ENCODE assay signal across 7 mouse cellular contexts in genomic region chr1:128584716-128585115, GRCm38 (mm10). TPM values are rescaled to one million over a fixed set of nuclear protein-coding genes. Genes with fewer than 3 reads are reported as not detected.
A peak's percentile ranks its signal among the peaks of the same experiment; 100 is the strongest.
DNase-seq lines count a peak whose midpoint lies in the region; ATAC-seq lines count a peak whose summit lies in the region.
"Not testable (repeated sequence)": the region's sequence is repeated elsewhere in the genome, so short reads cannot be mapped to it uniquely, and the experiment has no call there.
"Had no signal": no experiment of that assay in that cellular context is flagged by ENCODE, and none has a peak within 500 bp of the region (broad histone marks: within the 10 kb centered on the region; RNA-seq: fewer than 3 reads in every experiment).

No protein-coding gene starts in this region.

- H3K4me2 ChIP-seq in hindbrain, embryonic 12.5 days (replicated peaks); midbrain, embryonic 11.5 days; midbrain, embryonic 13.5 days (replicated peaks); neural tube, embryonic 13.5 days: not testable (repeated sequence)

- not testable (repeated sequence) for H3K4me3 ChIP-seq in hindbrain, embryonic 10.5 days; hindbrain, embryonic 12.5 days; midbrain, embryonic 11.5 days (ENCODE audit: low read depth, low read length); midbrain, embryonic 13.5 days (replicated peaks); neural tube, embryonic 13.5 days

- H3K9ac ChIP-seq in hindbrain, embryonic 12.5 days; midbrain, embryonic 11.5 days (ENCODE audit: low read length); midbrain, embryonic 13.5 days (replicated peaks); neural tube, embryonic 13.5 days: not testable (repeated sequence)

- H3K4me1 ChIP-seq in hindbrain, embryonic 10.5 days (replicated peaks), result peaks cover 64% of the 10 kb centered on the region
- peaks cover 38% of the 10 kb centered on the region for H3K4me1 ChIP-seq in hindbrain, embryonic 12.5 days
- H3K4me1 ChIP-seq in midbrain, embryonic 11.5 days (ENCODE audit: control insufficient read depth, insufficient read depth, low read length), result peaks cover 44% of the 10 kb centered on the region
- peaks cover 56% of the 10 kb centered on the region for H3K4me1 ChIP-seq in midbrain, embryonic 13.5 days (replicated peaks)
- peaks cover 43% of the 10 kb centered on the region for H3K4me1 ChIP-seq in neural tube, embryonic 13.5 days (replicated peaks)

- ATAC-seq in hindbrain, embryonic 12.5 days (ENCODE audit: low FRiP score); midbrain, embryonic 11.5 days (ENCODE audit: low FRiP score); midbrain, embryonic 13.5 days; neural tube, embryonic 13.5 days (ENCODE audit: low read depth): not testable (repeated sequence)

- not testable (repeated sequence) for H3K27me3 ChIP-seq in hindbrain, embryonic 10.5 days (ENCODE audit: insufficient read depth, poor library complexity, severe bottlenecking); hindbrain, embryonic 12.5 days; midbrain, embryonic 11.5 days (ENCODE audit: control insufficient read depth, insufficient read depth, low read length); midbrain, embryonic 13.5 days; neural tube, embryonic 13.5 days

- H3K9me3 ChIP-seq in hindbrain, embryonic 10.5 days; hindbrain, embryonic 12.5 days (replicated peaks); midbrain, embryonic 11.5 days (ENCODE audit: control insufficient read depth, low read length); midbrain, embryonic 13.5 days; neural tube, embryonic 13.5 days: not testable (repeated sequence)

- H3K27ac ChIP-seq in hindbrain, embryonic 10.5 days, result peak overlapping the region; percentile 85
- H3K27ac ChIP-seq in hindbrain, embryonic 12.5 days, result peak overlapping the region; percentile 23; the same call in 1 of the 2 replicates
- peak overlapping the region; percentile 84; the same call in 1 of the 2 replicates for H3K27ac ChIP-seq in midbrain, embryonic 11.5 days (ENCODE audit: low read depth, low read length)
- 0 out of 2 replicates have a peak overlapping the region, but pooled peaks have one; percentile 73 for H3K27ac ChIP-seq in midbrain, embryonic 13.5 days
- H3K27ac ChIP-seq in neural tube, embryonic 13.5 days (replicated peaks), result 0 out of 2 replicates have a peak overlapping the region, but pooled peaks have one; percentile 42

- peaks cover 23% of the 10 kb centered on the region for H3K36me3 ChIP-seq in hindbrain, embryonic 10.5 days
- H3K36me3 ChIP-seq in hindbrain, embryonic 12.5 days; midbrain, embryonic 13.5 days; neural tube, embryonic 13.5 days: not testable (repeated sequence)
- H3K36me3 ChIP-seq in midbrain, embryonic 11.5 days (ENCODE audit: control insufficient read depth, insufficient read depth, low read length), result peaks cover 11% of the 10 kb centered on the region

- peak; percentile 69 for DNase-seq in A20 (ENCODE audit: low read depth, low spot score)
- DNase-seq in hindbrain, embryonic 10.5 days (ENCODE audit: low spot score), result not testable (repeated sequence)
- DNase-seq in midbrain, embryonic 11.5 days (ENCODE audit: low spot score, missing footprints), result peak; percentile 62

- WGBS in hindbrain, embryonic 10.5 days, result 89% methylated on average over 1 of the region's 1 CpGs
- WGBS in hindbrain, embryonic 12.5 days, result 93% methylated on average over 1 of the region's 1 CpGs
- WGBS in midbrain, embryonic 11.5 days, result 91% methylated on average over 1 of the region's 1 CpGs
- WGBS in midbrain, embryonic 13.5 days, result 91% methylated on average over 1 of the region's 1 CpGs
- 86% methylated on average over 1 of the region's 1 CpGs for whole genome bisulfite sequencing in neural tube, embryonic 13.5 days

RNA-seq across cellular contexts. Expression of gene Cxcr4, which starts 7.4 kb away (rescaled TPM):
- polyA plus RNA-seq in hindbrain, embryonic 10.5 days (2016; fragmentation: Nextera tagmentation; extraction: Ambion mirVana), result 18.5 and 19.0 TPM in 2 replicates
- 17.8 and 18.2 TPM in 2 replicates for polyA plus RNA-seq in hindbrain, embryonic 12.5 days (2016; fragmentation: Nextera tagmentation; extraction: Ambion mirVana)
- polyA plus RNA-seq in midbrain, embryonic 11.5 days (2014; fragmentation: Nextera tagmentation; extraction: Ambion mirVana), result 22.6 and 25.6 TPM in 2 replicates
- polyA plus RNA-seq in midbrain, embryonic 13.5 days (2015; fragmentation: Nextera tagmentation; extraction: Ambion mirVana), result 13.6 and 15.4 TPM in 2 replicates
- 8.5 and 8.7 TPM in 2 replicates for polyA plus RNA-seq in neural tube, embryonic 13.5 days (2015; fragmentation: Nextera tagmentation; extraction: Ambion mirVana)
- polyA plus RNA-seq: erythroblast, embryonic 14.5 days had no signal

Comparison
In these comparisons a context has a peak if more than half of its experiments do, and no peak if none do; other contexts are left out.
1. H3K27ac ChIP-seq: peak in every context shown above with its lines; median percentile 85 in hindbrain, embryonic 10.5 days; 84 in midbrain, embryonic 11.5 days; 73 in midbrain, embryonic 13.5 days; 42 in neural tube, embryonic 13.5 days; 23 in hindbrain, embryonic 12.5 days.